Mouse (Mus musculus): ENCODE data around the gene Idi1. TPM values are rescaled to one million over a fixed set of nuclear protein-coding genes. Genes with fewer than 3 reads are reported as not detected.

The Idi1 gene
- polyA plus RNA-seq, 1 experiment from 2014 or later: 39.0 TPM

DNA sequence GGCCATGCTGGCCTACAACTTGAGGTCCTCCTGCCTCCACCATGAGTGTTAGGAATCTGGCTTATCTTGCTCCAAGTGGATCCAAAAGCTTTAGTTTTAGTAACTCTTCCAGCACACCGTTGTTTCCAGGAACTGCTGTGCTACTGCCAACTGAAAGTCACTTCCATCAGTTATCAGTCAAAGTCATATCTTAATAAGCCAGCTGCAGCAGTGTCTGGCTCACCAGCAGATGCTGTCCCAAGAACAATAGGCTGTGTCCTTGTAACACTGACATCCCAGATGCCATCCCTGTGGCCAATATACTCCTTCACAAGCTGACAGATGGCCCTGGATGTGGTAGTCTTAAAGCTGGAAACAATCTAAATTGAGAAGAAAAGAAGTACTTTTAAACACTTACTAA, 36.0 kb upstream of the Idi1 start:
- Histone ChIP-seq H3K27ac (replicated peaks in 1 of 2; ENCODE audit: control insufficient read depth in 1 of 2, insufficient read depth in 1 of 2, low read depth in 2 of 2, low read length in 2 of 2) (no peak overlapping the region), H3K36me3 (ENCODE audit: control insufficient read depth, insufficient read depth, low read length) (peaks cover 81% of the 10 kb centered on the region)
- ATAC-seq (ENCODE audit: insufficient number of reproducible peaks, insufficient read depth, low FRiP score, low read depth): no peak

DNA sequence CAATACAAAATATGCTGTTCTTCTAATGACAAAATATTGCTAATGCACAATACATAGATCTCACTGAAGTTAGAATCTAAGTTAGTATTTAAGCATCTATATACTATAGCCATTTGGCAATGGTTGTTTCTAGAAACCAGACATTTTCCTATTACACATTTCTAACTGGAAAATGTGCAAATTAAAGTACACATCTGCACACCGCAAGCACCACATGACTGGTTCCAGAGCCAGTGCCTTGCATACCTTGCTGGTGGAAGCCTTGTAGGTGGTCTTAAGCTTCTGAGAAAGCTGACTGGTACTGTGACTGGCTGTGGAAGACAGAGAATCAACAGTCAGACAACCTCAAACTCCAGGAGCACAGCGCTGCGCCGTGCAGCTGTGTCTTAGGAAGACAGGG, 31.9 kb upstream of the Idi1 start:
- Histone ChIP-seq H3K27me3 (ENCODE audit: control insufficient read depth, insufficient read depth, low read length) (no peaks in the 10 kb centered on the region), H3K4me1 (ENCODE audit: control insufficient read depth in 2 of 2, insufficient read depth in 2 of 2, low read length in 2 of 2) (no peaks in the 10 kb centered on the region), H3K36me3 (ENCODE audit: control insufficient read depth, insufficient read depth, low read length) (peaks cover 66% of the 10 kb centered on the region), H3K9ac (ENCODE audit: low read length) (no peak overlapping the region), H3K4me2 (ENCODE audit: low read length) (no peak overlapping the region), H3K4me3 (ENCODE audit: control insufficient read depth in 1 of 2, insufficient read depth in 1 of 2, low read depth in 1 of 2, low read length in 2 of 2) (no peak overlapping the region), H3K27ac (replicated peaks in 1 of 2; ENCODE audit: control insufficient read depth in 1 of 2, insufficient read depth in 1 of 2, low read depth in 2 of 2, low read length in 2 of 2) (no peak overlapping the region), H3K9me3 (ENCODE audit: control insufficient read depth, low read length) (no peaks in the 10 kb centered on the region)
- 96% methylated on average over 4 of the region's 4 CpGs for WGBS
- no peak for ATAC-seq (ENCODE audit: insufficient number of reproducible peaks, insufficient read depth, low FRiP score, low read depth)

More for the DNA sequence above, 36.0 kb upstream of the Idi1 start:
- no peaks in the 10 kb centered on the region for H3K27me3 ChIP-seq (ENCODE audit: control insufficient read depth, insufficient read depth, low read length)
- H3K9ac ChIP-seq (ENCODE audit: low read length): no peak overlapping the region
- no peaks in the 10 kb centered on the region for H3K9me3 ChIP-seq (ENCODE audit: control insufficient read depth, low read length)
- no peak overlapping the region for H3K4me3 ChIP-seq (ENCODE audit: control insufficient read depth in 1 of 2, insufficient read depth in 1 of 2, low read depth in 1 of 2, low read length in 2 of 2)
- WGBS: 25% methylated on average over 1 of the region's 1 CpGs
- H3K4me2 ChIP-seq (ENCODE audit: low read length): no peak overlapping the region
- no peaks in the 10 kb centered on the region for H3K4me1 ChIP-seq (ENCODE audit: control insufficient read depth in 2 of 2, insufficient read depth in 2 of 2, low read length in 2 of 2)

DNA sequence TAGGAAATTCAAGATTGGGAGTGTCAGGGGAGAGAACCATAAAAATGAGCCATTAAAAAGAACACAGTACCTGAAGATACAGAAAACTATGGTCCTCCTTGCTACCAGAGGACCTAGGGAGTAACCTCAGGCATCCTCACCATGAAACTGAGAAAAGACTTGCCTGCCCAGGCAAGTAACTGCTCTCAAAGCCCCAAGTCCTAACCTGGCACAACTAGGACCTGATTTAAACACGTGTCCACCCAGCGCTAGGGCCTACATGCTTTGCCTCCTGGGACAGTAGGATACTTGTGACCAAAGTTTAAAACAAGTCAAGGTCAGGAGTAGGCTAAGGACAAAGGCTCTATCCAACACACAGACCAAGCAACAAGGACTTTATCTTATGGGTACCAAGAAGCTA, 30.5 kb upstream of the Idi1 start:
- Histone ChIP-seq H3K27ac (replicated peaks in 1 of 2; ENCODE audit: control insufficient read depth in 1 of 2, insufficient read depth in 1 of 2, low read depth in 2 of 2, low read length in 2 of 2) (no peak overlapping the region), H3K4me2 (ENCODE audit: low read length) (no peak overlapping the region), H3K36me3 (ENCODE audit: control insufficient read depth, insufficient read depth, low read length) (peaks cover 56% of the 10 kb centered on the region), H3K27me3 (ENCODE audit: control insufficient read depth, insufficient read depth, low read length) (no peaks in the 10 kb centered on the region), H3K9me3 (ENCODE audit: control insufficient read depth, low read length) (no peaks in the 10 kb centered on the region), H3K4me3 (ENCODE audit: control insufficient read depth in 1 of 2, insufficient read depth in 1 of 2, low read depth in 1 of 2, low read length in 2 of 2) (no peak overlapping the region), H3K4me1 (ENCODE audit: control insufficient read depth in 2 of 2, insufficient read depth in 2 of 2, low read length in 2 of 2) (no peaks in the 10 kb centered on the region), H3K9ac (ENCODE audit: low read length) (no peak overlapping the region)
- no peak for ATAC-seq (ENCODE audit: insufficient number of reproducible peaks, insufficient read depth, low FRiP score, low read depth)
- WGBS: 94% methylated on average over 2 of the region's 2 CpGs

DNA sequence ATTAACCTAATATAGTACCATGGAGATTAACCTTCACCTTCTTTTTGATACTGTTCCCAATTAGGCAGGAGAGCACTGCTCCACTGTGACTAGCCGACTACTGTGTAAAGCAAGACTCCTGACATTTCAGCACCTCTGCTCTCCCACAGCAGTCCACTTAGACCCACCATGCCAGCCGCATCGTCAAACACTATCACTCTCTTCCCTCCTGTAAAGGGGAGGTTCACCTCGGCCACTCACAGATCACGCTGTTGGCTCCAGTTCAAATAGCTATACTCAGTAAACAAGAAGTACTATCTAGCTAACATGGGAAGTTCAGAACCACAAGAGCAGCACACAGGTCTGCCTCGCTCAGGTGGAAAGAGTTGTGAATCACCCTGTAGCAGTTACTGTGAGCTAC, 26.8 kb upstream of the Idi1 start:
- peak overlapping the region; percentile 1; the same call in 1 of the 2 replicates for H3K4me2 ChIP-seq (ENCODE audit: low read length)

DNA sequence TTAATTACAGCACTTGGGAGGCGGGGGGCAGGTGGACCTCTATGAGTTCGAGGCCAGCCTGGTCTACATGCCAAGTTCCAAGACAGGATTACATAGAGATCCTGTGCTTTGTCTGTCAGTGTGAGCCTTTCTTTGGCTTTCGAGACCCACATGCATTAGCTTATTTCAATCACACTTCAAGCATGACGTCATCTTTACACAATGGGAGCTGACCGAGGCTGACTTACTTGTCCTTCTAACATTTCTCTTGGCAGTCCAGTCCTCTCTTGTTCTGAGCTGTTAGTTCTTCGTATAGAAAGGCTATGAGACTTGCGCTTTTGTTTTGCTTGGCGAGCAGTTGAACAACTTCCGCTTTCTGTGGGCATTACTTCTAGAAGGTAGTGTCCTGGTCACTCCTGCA, 24.4 kb upstream of the Idi1 start:
- H3K4me3 ChIP-seq (ENCODE audit: control insufficient read depth in 1 of 2, insufficient read depth in 1 of 2, low read depth in 1 of 2, low read length in 2 of 2): no peak overlapping the region
- ATAC-seq (ENCODE audit: insufficient number of reproducible peaks, insufficient read depth, low FRiP score, low read depth): no peak
- no peak overlapping the region for H3K27ac ChIP-seq (replicated peaks in 1 of 2; ENCODE audit: control insufficient read depth in 1 of 2, insufficient read depth in 1 of 2, low read depth in 2 of 2, low read length in 2 of 2)
- no peak overlapping the region for H3K4me2 ChIP-seq (ENCODE audit: low read length)
- peaks cover 27% of the 10 kb centered on the region for H3K36me3 ChIP-seq (ENCODE audit: control insufficient read depth, insufficient read depth, low read length)
- no peaks in the 10 kb centered on the region for H3K4me1 ChIP-seq (ENCODE audit: control insufficient read depth in 2 of 2, insufficient read depth in 2 of 2, low read length in 2 of 2)
- no peaks in the 10 kb centered on the region for H3K9me3 ChIP-seq (ENCODE audit: control insufficient read depth, low read length)
- no peak overlapping the region for H3K9ac ChIP-seq (ENCODE audit: low read length)
- 70% methylated on average over 9 of the region's 9 CpGs for WGBS
- H3K27me3 ChIP-seq (ENCODE audit: control insufficient read depth, insufficient read depth, low read length): no peaks in the 10 kb centered on the region

More for the DNA sequence above, 26.8 kb upstream of the Idi1 start:
- Histone ChIP-seq H3K27ac (replicated peaks in 1 of 2; ENCODE audit: control insufficient read depth in 1 of 2, insufficient read depth in 1 of 2, low read depth in 2 of 2, low read length in 2 of 2) (peak overlapping the region in 1 of 2 experiments; percentile 64; a peak in 1 of 4 replicates), H3K36me3 (ENCODE audit: control insufficient read depth, insufficient read depth, low read length) (peaks cover 45% of the 10 kb centered on the region), H3K27me3 (ENCODE audit: control insufficient read depth, insufficient read depth, low read length) (no peaks in the 10 kb centered on the region), H3K9ac (ENCODE audit: low read length) (no peak overlapping the region), H3K9me3 (ENCODE audit: control insufficient read depth, low read length) (no peaks in the 10 kb centered on the region), H3K4me3 (ENCODE audit: control insufficient read depth in 1 of 2, insufficient read depth in 1 of 2, low read depth in 1 of 2, low read length in 2 of 2) (no peak overlapping the region), H3K4me1 (ENCODE audit: control insufficient read depth in 2 of 2, insufficient read depth in 2 of 2, low read length in 2 of 2) (no peaks in the 10 kb centered on the region)
- peak; percentile 80 for ATAC-seq (ENCODE audit: insufficient number of reproducible peaks, insufficient read depth, low FRiP score, low read depth)
- WGBS: 19% methylated on average over 6 of the region's 6 CpGs

DNA sequence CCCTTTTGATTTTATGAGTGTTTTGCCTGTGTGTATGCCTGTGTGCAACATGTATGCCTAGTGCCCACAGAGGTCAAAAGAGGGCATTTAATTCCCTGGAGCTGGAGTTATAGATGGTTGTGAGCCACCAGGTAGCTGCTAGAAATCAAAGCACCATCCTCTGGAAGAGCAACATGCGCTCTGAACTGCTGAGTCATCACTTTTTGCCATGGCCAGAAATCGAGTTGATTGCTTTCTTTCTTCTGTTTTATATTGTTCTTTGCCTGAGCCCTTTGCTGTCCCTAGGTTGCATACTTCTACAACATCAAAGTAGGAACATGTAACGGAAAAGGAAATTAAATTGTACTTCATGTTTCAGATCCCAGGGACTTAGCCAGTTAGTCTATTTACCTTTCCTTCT, 20.3 kb upstream of the Idi1 start:
- H3K27me3 ChIP-seq (ENCODE audit: control insufficient read depth, insufficient read depth, low read length): no peaks in the 10 kb centered on the region
- H3K9ac ChIP-seq (ENCODE audit: low read length): no peak overlapping the region
- no peak for ATAC-seq (ENCODE audit: insufficient number of reproducible peaks, insufficient read depth, low FRiP score, low read depth)
- peaks cover 0 to 7% of the 10 kb centered on the region in 2 experiments; a peak in 2 of 4 replicates for H3K4me1 ChIP-seq (ENCODE audit: control insufficient read depth in 2 of 2, insufficient read depth in 2 of 2, low read length in 2 of 2)
- no peak overlapping the region for H3K27ac ChIP-seq (replicated peaks in 1 of 2; ENCODE audit: control insufficient read depth in 1 of 2, insufficient read depth in 1 of 2, low read depth in 2 of 2, low read length in 2 of 2)
- no peak overlapping the region for H3K4me2 ChIP-seq (ENCODE audit: low read length)
- 87% methylated on average over 3 of the region's 3 CpGs for WGBS
- H3K9me3 ChIP-seq (ENCODE audit: control insufficient read depth, low read length): no peaks in the 10 kb centered on the region
- H3K4me3 ChIP-seq (ENCODE audit: control insufficient read depth in 1 of 2, insufficient read depth in 1 of 2, low read depth in 1 of 2, low read length in 2 of 2): no peak overlapping the region
- H3K36me3 ChIP-seq (ENCODE audit: control insufficient read depth, insufficient read depth, low read length): peaks cover 13% of the 10 kb centered on the region

DNA sequence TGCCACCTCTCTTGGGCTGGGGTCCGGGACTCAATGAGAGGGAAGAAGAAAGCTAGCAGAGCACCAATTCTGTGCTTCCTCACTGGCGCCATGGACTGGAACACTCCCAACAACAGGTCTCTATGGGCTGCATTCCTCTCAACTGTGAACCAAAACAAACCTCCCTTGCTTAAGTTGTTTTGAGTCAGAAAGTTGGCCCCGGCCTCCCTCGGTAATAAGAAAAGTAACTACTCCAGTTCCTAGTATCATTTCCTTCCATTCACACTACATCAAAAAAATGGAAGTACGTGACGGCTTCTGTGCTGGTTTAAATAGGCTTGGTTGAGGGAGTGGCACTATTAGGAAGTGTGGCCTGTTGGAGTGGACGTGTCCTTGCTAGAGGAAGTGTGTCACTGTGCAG, 18.7 kb upstream of the Idi1 start:
- no peaks in the 10 kb centered on the region for H3K27me3 ChIP-seq (ENCODE audit: control insufficient read depth, insufficient read depth, low read length)
- no peak overlapping the region for H3K27ac ChIP-seq (replicated peaks in 1 of 2; ENCODE audit: control insufficient read depth in 1 of 2, insufficient read depth in 1 of 2, low read depth in 2 of 2, low read length in 2 of 2)
- no peaks in the 10 kb centered on the region for H3K9me3 ChIP-seq (ENCODE audit: control insufficient read depth, low read length)
- 79% methylated on average over 7 of the region's 7 CpGs for WGBS
- H3K9ac ChIP-seq (ENCODE audit: low read length): no peak overlapping the region
- no peaks in the 10 kb centered on the region for H3K36me3 ChIP-seq (ENCODE audit: control insufficient read depth, insufficient read depth, low read length)
- no peak overlapping the region for H3K4me2 ChIP-seq (ENCODE audit: low read length)
- ATAC-seq (ENCODE audit: insufficient number of reproducible peaks, insufficient read depth, low FRiP score, low read depth): no peak
- H3K4me1 ChIP-seq (ENCODE audit: control insufficient read depth in 2 of 2, insufficient read depth in 2 of 2, low read length in 2 of 2): peaks cover 0 to 7% of the 10 kb centered on the region in 2 experiments; a peak in 2 of 4 replicates
- H3K4me3 ChIP-seq (ENCODE audit: control insufficient read depth in 1 of 2, insufficient read depth in 1 of 2, low read depth in 1 of 2, low read length in 2 of 2): no peak overlapping the region

DNA sequence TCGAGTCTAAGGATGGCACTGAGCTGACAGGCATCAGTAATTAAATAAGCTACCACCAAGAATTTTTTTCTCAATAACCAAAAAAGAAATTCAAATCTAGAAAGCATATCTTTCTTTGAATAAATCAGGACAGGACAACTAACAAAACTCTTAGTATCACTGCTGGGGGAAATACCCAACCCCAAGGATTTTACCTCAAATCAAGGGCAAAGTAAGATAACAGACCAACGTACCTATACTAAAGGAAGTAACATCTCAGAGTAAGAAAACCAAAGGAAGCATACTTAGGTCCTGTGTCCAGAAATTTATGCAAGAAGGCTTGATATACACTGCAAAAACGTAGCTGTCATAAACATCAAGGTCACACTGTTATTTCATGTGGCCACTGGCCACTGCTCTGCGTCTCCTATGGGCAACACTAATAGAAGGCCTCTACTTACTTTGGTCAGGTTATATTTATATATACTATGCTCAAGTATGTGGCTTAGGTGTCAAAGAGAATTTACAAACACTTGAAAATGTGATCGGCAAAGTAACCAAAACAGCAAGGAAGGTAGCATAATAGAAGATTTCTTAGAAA, 15.6 kb upstream of the Idi1 start:
- H3K27ac ChIP-seq (replicated peaks in 1 of 2; ENCODE audit: control insufficient read depth in 1 of 2, insufficient read depth in 1 of 2, low read depth in 2 of 2, low read length in 2 of 2): no peak overlapping the region
- peaks cover 0 to 10% of the 10 kb centered on the region in 2 experiments; a peak in 2 of 4 replicates for H3K4me1 ChIP-seq (ENCODE audit: control insufficient read depth in 2 of 2, insufficient read depth in 2 of 2, low read length in 2 of 2)
- WGBS: 62% methylated on average over 5 of the region's 5 CpGs
- no peak for ATAC-seq (ENCODE audit: insufficient number of reproducible peaks, insufficient read depth, low FRiP score, low read depth)
- no peaks in the 10 kb centered on the region for H3K9me3 ChIP-seq (ENCODE audit: control insufficient read depth, low read length)
- peak overlapping the region; percentile 89 for H3K4me2 ChIP-seq (ENCODE audit: low read length)
- H3K4me3 ChIP-seq (ENCODE audit: control insufficient read depth in 1 of 2, insufficient read depth in 1 of 2, low read depth in 1 of 2, low read length in 2 of 2): peak overlapping the region in 1 of 2 experiments; percentile 81; a peak in 3 of 4 replicates
- H3K36me3 ChIP-seq (ENCODE audit: control insufficient read depth, insufficient read depth, low read length): no peaks in the 10 kb centered on the region
- H3K27me3 ChIP-seq (ENCODE audit: control insufficient read depth, insufficient read depth, low read length): no peaks in the 10 kb centered on the region
- H3K9ac ChIP-seq (ENCODE audit: low read length): peak overlapping the region; percentile 94
